Mouse (Mus musculus) layer of hippocampus, adult 11-12 months (tissue): Measurements from ENCODE around the gene Mgrn1.

Experiments
- DNase-seq: peaks from one replicate; pipeline ENCODE4 v3.0.0; 2022; ENCODE audit warnings: low spot score

Mgrn1 gene

GRCm38 (mm10) chr16:4885760-4886689, at the start of gene Mgrn1:
Mgrn1 (plus strand) TSS chr16:4886249.
- DNase-seq: peak; percentile 89

GRCm38 (mm10) chr16:4837631-4838030, 48.4 kb upstream of the Mgrn1 start:
- no peak for DNase-seq

- no peak for DNase-seq
Measured at GRCm38 (mm10) chr16:4839552-4839951, 46.5 kb upstream of the Mgrn1 start.

- DNase-seq: no peak
Measured at GRCm38 (mm10) chr16:4840231-4840630, 45.8 kb upstream of the Mgrn1 start.

GRCm38 (mm10) chr16:4847041-4847440, 39.0 kb upstream of the Mgrn1 start:
- DNase-seq: no peak

- no peak for DNase-seq
Measured at GRCm38 (mm10) chr16:4848090-4848489, 38.0 kb upstream of the Mgrn1 start.

- no peak for DNase-seq
Measured at GRCm38 (mm10) chr16:4850361-4850760, 35.7 kb upstream of the Mgrn1 start.

GRCm38 (mm10) chr16:4850938-4851628, 35.0 kb upstream of the Mgrn1 start:
- DNase-seq: no peak

- DNase-seq: no peak
Measured at GRCm38 (mm10) chr16:4855046-4855650, 30.9 kb upstream of the Mgrn1 start.

- no peak for DNase-seq
Measured at GRCm38 (mm10) chr16:4861392-4861791, 24.7 kb upstream of the Mgrn1 start.

- DNase-seq: peak; percentile 78
Measured at GRCm38 (mm10) chr16:4862863-4863483, 23.1 kb upstream of the Mgrn1 start.

- DNase-seq: no peak
Measured at GRCm38 (mm10) chr16:4863742-4864141, 22.3 kb upstream of the Mgrn1 start.

- DNase-seq: no peak
Measured at GRCm38 (mm10) chr16:4866101-4866695, 19.9 kb upstream of the Mgrn1 start.

GRCm38 (mm10) chr16:4870490-4870889, 15.6 kb upstream of the Mgrn1 start:
- DNase-seq: no peak

- no peak for DNase-seq
Measured at GRCm38 (mm10) chr16:4871926-4872325, 14.1 kb upstream of the Mgrn1 start.

- DNase-seq: no peak
Measured at GRCm38 (mm10) chr16:4875198-4876032, 10.6 kb upstream of the Mgrn1 start.

GRCm38 (mm10) chr16:4876033-4876680, 9.9 kb upstream of the Mgrn1 start:
- DNase-seq: peak; percentile 70

GRCm38 (mm10) chr16:4877195-4877594, 8.9 kb upstream of the Mgrn1 start:
- DNase-seq: no peak

GRCm38 (mm10) chr16:4877701-4878100, 8.3 kb upstream of the Mgrn1 start:
- no peak for DNase-seq

GRCm38 (mm10) chr16:4878192-4878885, 7.7 kb upstream of the Mgrn1 start:
- no peak for DNase-seq
